Mouse (Mus musculus) stomach, embryonic 14.5 days (tissue): Measurements from ENCODE around the gene Ly6g6c. TPM values are rescaled to one million over a fixed set of nuclear protein-coding genes. Genes with fewer than 3 reads are reported as not detected.

Experiments used
- ATAC-seq: fragments of 200-750 bp; cut with Nextera tagmentation; 2 replicates; pipeline ENCODE4 v1.8.0; 2017; ENCODE audit warnings: low read depth, moderate TSS enrichment; ENCODE audit not compliant: insufficient number of reproducible peaks, insufficient read depth, low FRiP score
- H3K27ac ChIP-seq: fragments of 300-500 bp; sonication (generic); 2 replicates; pipeline ENCODE4 v1.5.1; 2014; ENCODE audit warnings: mild to moderate bottlenecking, low read length, moderate library complexity, mixed read lengths
- H3K27me3 ChIP-seq: fragments of 300-500 bp; sonication (generic); 2 replicates; pipeline ENCODE4 v1.6.1; 2014; ENCODE audit warnings: low read length, control low read depth, mixed read lengths; ENCODE audit not compliant: control insufficient read depth, insufficient read depth
- H3K36me3 ChIP-seq: fragments of 300-500 bp; sonication (generic); 2 replicates; pipeline ENCODE4 v1.6.1; 2014; ENCODE audit warnings: mild to moderate bottlenecking, control low read depth, low read length, moderate library complexity, mixed read lengths; ENCODE audit not compliant: control insufficient read depth, insufficient read depth
- H3K4me1 ChIP-seq: fragments of 300-500 bp; sonication (generic); 2 replicates; pipeline ENCODE4 v1.6.1; 2014; ENCODE audit warnings: low read length, control low read depth, mixed read lengths; ENCODE audit not compliant: control insufficient read depth, insufficient read depth
- H3K4me2 ChIP-seq: fragments of 300-500 bp; sonication (generic); replicated peaks from 2 replicates; pipeline ENCODE4 v1.6.1; 2014; ENCODE audit warnings: low read depth, low read length, control low read depth
- H3K4me3 ChIP-seq: fragments of 300-500 bp; sonication (generic); 2 replicates; pipeline ENCODE4 v1.5.1; 2014; ENCODE audit warnings: low read depth, low read length, control low read depth
- H3K9ac ChIP-seq: fragments of 300-500 bp; sonication (generic); replicated peaks from 2 replicates; pipeline ENCODE4 v1.6.1; 2014; ENCODE audit warnings: low read depth, mild to moderate bottlenecking, control low read depth, low read length, moderate library complexity, mixed read lengths
- H3K9me3 ChIP-seq: fragments of 300-500 bp; sonication (generic); 2 replicates; pipeline ENCODE4 v1.6.1; 2016; ENCODE audit warnings: low read depth, low read length, control low read depth; ENCODE audit not compliant: control insufficient read depth
- WGBS: fragments of 180-500 bp; shearing (Covaris S2); extraction: QIAGEN DNeasy Blood & Tissue Kit; methylation state at CpG from one replicate; pipeline ENCODE4 v1.1.7; 2014; 5-methylcytosine and 5-hydroxymethylcytosine counted together
- polyA plus RNA-seq: library from polyadenylated mRNA; unstranded; fragments of >200 nt; fragmentation: Nextera tagmentation; extraction: Ambion mirVana; gene quantifications from 2 replicates; pipeline ENCODE4 v1.2.1, GENCODE M21; 2014

Ly6g6c gene
- polyA plus RNA-seq, 1 experiment from 2014 or later = 0.30 TPM

DNA sequence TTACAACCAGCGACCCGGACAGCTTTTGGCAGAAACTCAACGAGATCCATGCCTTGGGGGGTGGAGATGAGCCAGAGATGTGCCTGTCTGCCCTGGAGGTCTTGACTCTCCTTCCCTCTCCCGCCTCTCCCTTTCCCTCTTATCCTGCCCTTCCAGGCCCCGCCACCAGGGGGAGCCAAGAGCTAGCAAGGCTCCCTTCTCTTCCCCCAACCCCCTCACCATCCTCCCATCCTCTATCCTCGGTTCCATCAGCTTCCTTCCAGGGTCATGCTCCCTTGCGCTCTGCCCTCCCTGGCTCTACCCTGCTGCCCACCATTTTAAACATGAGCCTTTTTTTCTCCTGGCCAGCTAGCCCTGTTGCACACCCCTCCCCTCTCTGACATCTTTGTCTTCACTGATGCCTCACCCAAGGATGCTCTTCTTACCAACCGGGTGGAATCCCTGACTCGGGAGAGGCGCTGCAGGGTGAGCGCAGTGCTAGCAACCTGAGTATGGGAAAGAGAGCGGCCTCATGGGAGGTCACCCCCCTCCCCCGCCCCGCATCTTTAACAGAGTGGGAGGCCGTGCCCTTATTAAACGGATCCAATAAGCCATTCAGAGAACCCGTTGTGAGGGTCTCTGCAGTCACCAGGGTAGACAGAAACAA lies 43.9 kb upstream of the Ly6g6c start:
- H3K4me1 ChIP-seq = peaks cover 9% of the 10 kb centered on the region
- no peak overlapping the region for H3K4me3 ChIP-seq
- H3K36me3 ChIP-seq = peaks cover 1% of the 10 kb centered on the region
- H3K27ac ChIP-seq = peak overlapping the region; percentile 49; the same call in 1 of the 2 replicates
- no peaks in the 10 kb centered on the region for H3K27me3 ChIP-seq
- 6% methylated on average over 17 of the region's 17 CpGs for WGBS
- H3K4me2 ChIP-seq = peak overlapping the region; percentile 2; the same call in 1 of the 2 replicates
- peak; percentile 14; the same call in 1 of the 2 replicates for ATAC-seq
- no peak overlapping the region for H3K9ac ChIP-seq
- H3K9me3 ChIP-seq = no peaks in the 10 kb centered on the region

DNA sequence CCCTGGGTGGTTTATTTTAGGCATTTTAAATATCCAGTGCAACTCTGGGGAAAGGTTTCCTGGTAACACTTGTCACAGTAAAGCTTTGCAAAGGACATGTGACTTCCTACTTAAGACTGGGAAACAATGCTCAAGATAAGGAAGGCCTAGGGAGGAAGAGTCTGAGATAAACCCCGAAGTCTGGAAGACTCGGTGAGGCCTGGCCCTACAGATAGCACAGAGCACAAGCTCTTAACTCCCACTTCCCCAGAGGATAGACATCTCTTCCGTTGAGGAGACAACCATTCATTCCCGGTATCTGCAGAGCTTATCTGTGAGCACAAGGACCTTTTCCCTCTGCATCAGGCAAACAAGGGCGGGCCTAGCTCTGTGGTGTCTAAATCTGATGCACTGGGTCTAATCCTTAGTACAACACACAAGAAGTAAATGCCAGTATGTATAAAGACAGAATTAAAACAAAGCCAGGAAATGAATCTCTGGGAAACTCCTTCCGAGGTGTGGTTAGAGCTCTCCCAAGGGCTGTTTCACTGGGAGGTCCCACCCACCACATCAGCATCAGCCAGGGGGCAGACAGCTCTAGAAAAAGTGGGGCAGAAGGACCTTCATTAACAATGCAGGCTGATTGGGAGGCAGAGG lies 43.2 kb upstream of the Ly6g6c start:
- WGBS = 41% methylated on average over 6 of the region's 6 CpGs
- H3K27ac ChIP-seq = peak overlapping the region; percentile 49; the same call in 1 of the 2 replicates
- no peak overlapping the region for H3K4me3 ChIP-seq
- no peak for ATAC-seq
- no peaks in the 10 kb centered on the region for H3K9me3 ChIP-seq
- no peaks in the 10 kb centered on the region for H3K27me3 ChIP-seq
- peaks cover 9% of the 10 kb centered on the region for H3K4me1 ChIP-seq
- no peak overlapping the region for H3K9ac ChIP-seq
- no peaks in the 10 kb centered on the region; the same call in 1 of the 2 replicates for H3K36me3 ChIP-seq
- no peak overlapping the region for H3K4me2 ChIP-seq

- peaks cover 9% of the 10 kb centered on the region for H3K4me1 ChIP-seq
- no peaks in the 10 kb centered on the region for H3K9me3 ChIP-seq
- H3K27ac ChIP-seq = no peak overlapping the region
- H3K4me2 ChIP-seq = no peak overlapping the region
- 93% methylated on average over 8 of the region's 8 CpGs for WGBS
- no peaks in the 10 kb centered on the region for H3K27me3 ChIP-seq
- H3K4me3 ChIP-seq = no peak overlapping the region
- no peaks in the 10 kb centered on the region for H3K36me3 ChIP-seq
- ATAC-seq = no peak
- no peak overlapping the region for H3K9ac ChIP-seq
Observed at GRCm38 (mm10) chr17:35022541-35023060, 42.6 kb upstream of the Ly6g6c start.

- 81% methylated on average over 5 of the region's 5 CpGs for WGBS
- Histone ChIP-seq H3K4me1 (peaks cover 12% of the 10 kb centered on the region), H3K9ac (no peak overlapping the region), H3K4me2 (no peak overlapping the region), H3K9me3 (no peaks in the 10 kb centered on the region), H3K27ac (no peak overlapping the region), H3K4me3 (no peak overlapping the region), H3K36me3 (no peaks in the 10 kb centered on the region), H3K27me3 (no peaks in the 10 kb centered on the region)
- ATAC-seq = no peak
Observed at GRCm38 (mm10) chr17:35023221-35023620, 42.0 kb upstream of the Ly6g6c start.

DNA sequence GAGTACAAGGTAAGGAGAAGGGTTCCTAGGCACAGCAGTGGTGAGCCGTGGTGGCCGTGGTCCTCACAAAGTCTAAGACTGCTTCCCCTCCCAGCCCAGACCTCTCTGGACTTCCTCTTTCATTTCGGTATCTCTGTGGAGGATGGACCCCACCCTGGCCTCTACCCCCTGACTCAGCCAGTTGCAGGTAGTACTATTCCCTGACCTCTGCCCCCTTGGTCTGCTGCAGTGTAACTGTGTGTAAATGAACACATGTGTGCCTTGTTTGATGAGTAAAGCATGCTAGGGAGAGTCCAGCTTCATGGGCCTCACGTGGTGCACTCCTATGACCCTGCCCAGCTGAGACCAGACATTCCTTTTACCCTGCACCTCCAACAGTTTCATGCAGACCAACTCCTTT lies 41.4 kb upstream of the Ly6g6c start:
- Histone ChIP-seq H3K4me3 (no peak overlapping the region), H3K9me3 (no peaks in the 10 kb centered on the region), H3K4me1 (peaks cover 12% of the 10 kb centered on the region), H3K27ac (no peak overlapping the region), H3K9ac (no peak overlapping the region), H3K36me3 (no peaks in the 10 kb centered on the region), H3K27me3 (no peaks in the 10 kb centered on the region), H3K4me2 (no peak overlapping the region)
- 67% methylated on average over 4 of the region's 4 CpGs for WGBS
- no peak for ATAC-seq

- H3K4me3 ChIP-seq = no peak overlapping the region
- no peak for ATAC-seq
- H3K27me3 ChIP-seq = no peaks in the 10 kb centered on the region
- no peaks in the 10 kb centered on the region for H3K36me3 ChIP-seq
- no peak overlapping the region; the same call in 1 of the 2 replicates for H3K9ac ChIP-seq
- no peaks in the 10 kb centered on the region for H3K9me3 ChIP-seq
- 62% methylated on average over 12 of the region's 13 CpGs for WGBS
- H3K27ac ChIP-seq = no peak overlapping the region
- H3K4me2 ChIP-seq = no peak overlapping the region
- H3K4me1 ChIP-seq = peaks cover 12% of the 10 kb centered on the region
Observed at GRCm38 (mm10) chr17:35024261-35024660, 40.9 kb upstream of the Ly6g6c start.

GRCm38 (mm10) chr17:35024691-35025488 lies 40.3 kb upstream of the Ly6g6c start:
- Histone ChIP-seq H3K4me2 (no peak overlapping the region), H3K27ac (no peak overlapping the region), H3K36me3 (no peaks in the 10 kb centered on the region), H3K4me1 (peaks cover 18% of the 10 kb centered on the region), H3K9me3 (no peaks in the 10 kb centered on the region), H3K9ac (no peak overlapping the region), H3K4me3 (no peak overlapping the region), H3K27me3 (no peaks in the 10 kb centered on the region)
- ATAC-seq = no peak
- 57% methylated on average over 8 of the region's 10 CpGs for WGBS

- Histone ChIP-seq H3K27me3 (no peaks in the 10 kb centered on the region), H3K9me3 (no peaks in the 10 kb centered on the region), H3K9ac (no peak overlapping the region), H3K4me2 (0 out of 2 replicates have a peak overlapping the region, but pooled peaks have one; percentile 14), H3K4me3 (no peak overlapping the region), H3K27ac (no peak overlapping the region), H3K4me1 (peaks cover 20% of the 10 kb centered on the region), H3K36me3 (no peaks in the 10 kb centered on the region)
- ATAC-seq = no peak
- 76% methylated on average over 5 of the region's 5 CpGs for WGBS
Observed at GRCm38 (mm10) chr17:35026206-35026605, 39.0 kb upstream of the Ly6g6c start.
